Mouse (Mus musculus) liver, embryonic 16.5 days (tissue): ENCODE measurements around the gene Serp1. TPM values are rescaled to one million over a fixed set of nuclear protein-coding genes. Genes with fewer than 3 reads are reported as not detected.

Experiments used
- ATAC-seq: fragments of 200-750 bp; cut with Nextera tagmentation; 2 replicates; pipeline ENCODE4 v1.8.0; 2017; ENCODE audit warnings: low read depth, mild to moderate bottlenecking, moderate number of reproducible peaks, moderate library complexity
- H3K27ac ChIP-seq: fragments of 300-500 bp; sonication (generic); 2 replicates; pipeline ENCODE4 v1.5.1; 2014; ENCODE audit warnings: mild to moderate bottlenecking, low read length
- H3K27me3 ChIP-seq: fragments of 300-500 bp; sonication (generic); 2 replicates; pipeline ENCODE4 v1.6.1; 2014; ENCODE audit warnings: low read depth, low read length, mixed read lengths; ENCODE audit not compliant: control insufficient read depth, insufficient read depth
- H3K36me3 ChIP-seq: fragments of 300-500 bp; sonication (generic); 2 replicates; pipeline ENCODE4 v1.6.1; 2014; ENCODE audit warnings: mild to moderate bottlenecking; ENCODE audit not compliant: control insufficient read depth, insufficient read depth
- H3K4me1 ChIP-seq: fragments of 300-500 bp; sonication (generic); 2 replicates; pipeline ENCODE4 v1.6.1; 2014; ENCODE audit warnings: low read depth, low read length, mixed read lengths; ENCODE audit not compliant: control insufficient read depth
- H3K4me2 ChIP-seq: fragments of 300-500 bp; sonication (generic); 2 replicates; pipeline ENCODE4 v1.6.1; 2014; ENCODE audit warnings: low read depth, low read length, mixed read lengths
- H3K4me3 ChIP-seq: fragments of 300-500 bp; sonication (generic); 2 replicates; pipeline ENCODE4 v1.5.1; 2014; ENCODE audit warnings: low read depth, mild to moderate bottlenecking, low read length
- H3K9ac ChIP-seq: fragments of 300-500 bp; sonication (generic); 2 replicates; pipeline ENCODE4 v1.6.1; 2014; ENCODE audit warnings: low read depth, low read length
- H3K9me3 ChIP-seq: fragments of 300-500 bp; sonication (generic); replicated peaks from 2 replicates; pipeline ENCODE4 v1.6.1; 2016; ENCODE audit warnings: low read length; ENCODE audit not compliant: control insufficient read depth
- WGBS: fragments of 180-500 bp; shearing (Covaris S2); extraction: QIAGEN DNeasy Blood & Tissue Kit; methylation state at CpG from one replicate; pipeline ENCODE4 v1.1.7; 2014; ENCODE audit not compliant: insufficient replicate concordance; 5-methylcytosine and 5-hydroxymethylcytosine counted together
- polyA plus RNA-seq: library from polyadenylated mRNA; unstranded; fragments of >200 nt; fragmentation: Nextera tagmentation; extraction: Ambion mirVana; gene quantifications from 2 replicates; pipeline ENCODE4 v1.2.1, GENCODE M21; 2015

The Serp1 gene
- polyA plus RNA-seq, 1 experiment from 2014 or later, result 105 TPM

GRCm38 (mm10) chr3:58524246-58524645 is 1.4 kb downstream of the Serp1 start:
- Histone ChIP-seq H3K36me3 (peaks cover 9% of the 10 kb centered on the region), H3K4me3 (peak overlapping the region; percentile 79), H3K9ac (peak overlapping the region; percentile 36; the same call in 1 of the 2 replicates), H3K4me1 (peaks cover 6% of the 10 kb centered on the region), H3K9me3 (no peaks in the 10 kb centered on the region), H3K27ac (no peak overlapping the region), H3K4me2 (peak overlapping the region; percentile 86), H3K27me3 (no peaks in the 10 kb centered on the region)
- 43% methylated on average over 4 of the region's 4 CpGs for WGBS
- no peak for ATAC-seq

- no peak for ATAC-seq
- Histone ChIP-seq H3K9ac (no peak overlapping the region), H3K4me1 (peaks cover 11% of the 10 kb centered on the region), H3K27me3 (no peaks in the 10 kb centered on the region), H3K27ac (no peak overlapping the region), H3K4me3 (no peak overlapping the region), H3K9me3 (no peaks in the 10 kb centered on the region), H3K36me3 (peaks cover 9% of the 10 kb centered on the region), H3K4me2 (peak overlapping the region; percentile 86)
- 91% methylated on average over 3 of the region's 3 CpGs for WGBS
Measured at GRCm38 (mm10) chr3:58523386-58523785, 2.3 kb downstream of the Serp1 start.

GRCm38 (mm10) chr3:58521361-58521760 is 4.3 kb downstream of the Serp1 start:
- Histone ChIP-seq H3K27me3 (no peaks in the 10 kb centered on the region), H3K36me3 (peaks cover 9% of the 10 kb centered on the region), H3K4me1 (peaks cover 5% of the 10 kb centered on the region), H3K27ac (no peak overlapping the region), H3K9ac (no peak overlapping the region), H3K4me3 (no peak overlapping the region), H3K9me3 (no peaks in the 10 kb centered on the region), H3K4me2 (no peak overlapping the region)
- WGBS, result 73% methylated on average over 2 of the region's 2 CpGs
- ATAC-seq, result no peak

- 54% methylated on average over 6 of the region's 6 CpGs for WGBS
- H3K27ac ChIP-seq, result no peak overlapping the region
- 0 out of 2 replicates have a peak, but pooled peaks have one; percentile 23 for ATAC-seq
- no peak overlapping the region for H3K4me2 ChIP-seq
- H3K4me3 ChIP-seq, result no peak overlapping the region
- H3K36me3 ChIP-seq, result peaks cover 9% of the 10 kb centered on the region
- H3K27me3 ChIP-seq, result no peaks in the 10 kb centered on the region
- no peak overlapping the region for H3K9ac ChIP-seq
- peaks cover 5% of the 10 kb centered on the region for H3K4me1 ChIP-seq
- no peaks in the 10 kb centered on the region for H3K9me3 ChIP-seq
Measured at GRCm38 (mm10) chr3:58520286-58520685, 5.4 kb downstream of the Serp1 start.

- Histone ChIP-seq H3K36me3 (peaks cover 9% of the 10 kb centered on the region), H3K9ac (no peak overlapping the region), H3K4me2 (no peak overlapping the region), H3K4me1 (peaks cover 5% of the 10 kb centered on the region), H3K4me3 (no peak overlapping the region), H3K27me3 (no peaks in the 10 kb centered on the region), H3K27ac (no peak overlapping the region), H3K9me3 (no peaks in the 10 kb centered on the region)
- 61% methylated on average over 3 of the region's 3 CpGs for WGBS
- no peak for ATAC-seq
Measured at GRCm38 (mm10) chr3:58519536-58519935, 6.2 kb downstream of the Serp1 start.

GRCm38 (mm10) chr3:58518962-58519361 is 6.7 kb downstream of the Serp1 start:
- ATAC-seq, result 0 out of 2 replicates have a peak, but pooled peaks have one; percentile 32
- peaks cover 9% of the 10 kb centered on the region for H3K36me3 ChIP-seq
- H3K9me3 ChIP-seq, result no peaks in the 10 kb centered on the region
- H3K27ac ChIP-seq, result no peak overlapping the region
- WGBS, result 47% methylated on average over 2 of the region's 2 CpGs
- no peak overlapping the region for H3K4me3 ChIP-seq
- no peak overlapping the region for H3K4me2 ChIP-seq
- no peak overlapping the region for H3K9ac ChIP-seq
- no peaks in the 10 kb centered on the region for H3K27me3 ChIP-seq
- peaks cover 5% of the 10 kb centered on the region for H3K4me1 ChIP-seq

- Histone ChIP-seq H3K36me3 (peaks cover 5% of the 10 kb centered on the region), H3K9ac (no peak overlapping the region), H3K27me3 (no peaks in the 10 kb centered on the region), H3K27ac (peak overlapping the region; percentile 48; the same call in 1 of the 2 replicates), H3K9me3 (no peaks in the 10 kb centered on the region), H3K4me1 (peaks cover 5% of the 10 kb centered on the region), H3K4me3 (no peak overlapping the region), H3K4me2 (no peak overlapping the region)
- no peak for ATAC-seq
- 58% methylated on average over 5 of the region's 5 CpGs for WGBS
Measured at GRCm38 (mm10) chr3:58517800-58518199, 7.9 kb downstream of the Serp1 start.

- Histone ChIP-seq H3K9ac (no peak overlapping the region), H3K4me1 (peaks cover 5% of the 10 kb centered on the region), H3K27ac (peak overlapping the region; percentile 48; the same call in 1 of the 2 replicates), H3K4me3 (no peak overlapping the region), H3K27me3 (no peaks in the 10 kb centered on the region), H3K4me2 (no peak overlapping the region), H3K36me3 (peaks cover 2% of the 10 kb centered on the region; the same call in 1 of the 2 replicates), H3K9me3 (no peaks in the 10 kb centered on the region)
- WGBS, result 24% methylated on average over 5 of the region's 5 CpGs
- ATAC-seq, result no peak
Measured at GRCm38 (mm10) chr3:58517258-58517657, 8.4 kb downstream of the Serp1 start.

GRCm38 (mm10) chr3:58516602-58516976 is 9.1 kb downstream of the Serp1 start:
- no peak overlapping the region for H3K9ac ChIP-seq
- no peaks in the 10 kb centered on the region for H3K27me3 ChIP-seq
- no peak overlapping the region for H3K4me3 ChIP-seq
- ATAC-seq, result no peak
- no peaks in the 10 kb centered on the region for H3K36me3 ChIP-seq
- peak overlapping the region; percentile 48; the same call in 1 of the 2 replicates for H3K27ac ChIP-seq
- no peaks in the 10 kb centered on the region for H3K9me3 ChIP-seq
- 22% methylated on average over 7 of the region's 7 CpGs for WGBS
- H3K4me2 ChIP-seq, result no peak overlapping the region
- H3K4me1 ChIP-seq, result peaks cover 5% of the 10 kb centered on the region
